Mouse (Mus musculus): ENCODE measurements around the gene Egr2. TPM values are rescaled to one million over a fixed set of nuclear protein-coding genes. Genes with fewer than 3 reads are reported as not detected.

Gene Egr2
- total RNA-seq (2021): 1 to 10 TPM in 1 of 2 experiments, under 1 TPM in 1; 0.63 to 1.6 TPM
- long read RNA-seq, experiment 1: 0 reads
- long read RNA-seq, experiment 2: 0 reads

DNA sequence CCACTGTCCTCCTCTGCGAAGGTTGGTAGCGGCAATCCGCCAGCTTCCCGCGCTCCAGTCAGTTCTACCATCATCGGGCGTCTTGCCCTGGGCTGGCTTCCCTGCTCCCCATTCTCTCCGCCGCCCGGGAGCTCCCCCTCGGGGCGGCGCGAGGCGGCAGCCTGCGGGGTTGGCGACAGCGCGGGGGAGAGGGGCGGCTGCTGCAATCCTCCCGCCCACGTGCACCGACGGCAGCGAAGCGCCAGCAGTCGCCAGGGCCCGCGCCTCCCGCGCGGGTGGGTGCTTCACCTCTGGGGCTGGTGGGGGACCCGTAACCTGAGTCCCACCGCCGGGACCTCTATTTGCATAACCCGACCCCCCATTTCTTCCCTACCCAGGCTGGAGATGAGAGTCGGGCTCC is at the start of gene Egr2:
Egr2 (plus strand) TSS at position 220 of the 400 bp plus-strand sequence.
- DNase-seq: peak; percentile 33 to 54

DNA sequence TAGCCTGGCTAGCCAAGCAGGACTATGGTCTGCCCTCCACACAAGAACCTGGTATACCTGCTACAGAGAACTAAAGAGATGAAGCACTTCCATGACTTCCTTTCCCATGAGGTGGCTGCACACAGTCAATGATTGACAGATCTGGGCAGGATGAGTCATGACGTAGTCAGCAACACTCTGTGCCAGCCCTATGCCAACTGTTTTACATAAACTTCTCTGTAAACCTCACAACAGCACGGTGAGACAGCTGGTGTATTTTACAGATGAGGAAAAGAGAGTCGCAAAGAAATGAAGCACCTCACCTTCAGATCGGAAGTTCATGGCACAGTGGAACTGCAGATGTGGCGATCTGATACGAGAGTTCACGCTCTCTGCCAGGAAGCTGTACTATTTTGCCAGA is 47.8 kb upstream of the Egr2 start:
- DNase-seq: peak; percentile 11 to 44

- DNase-seq: no peak
Measured at GRCm38 (mm10) chr10:67489836-67490235, 45.4 kb upstream of the Egr2 start.

DNA sequence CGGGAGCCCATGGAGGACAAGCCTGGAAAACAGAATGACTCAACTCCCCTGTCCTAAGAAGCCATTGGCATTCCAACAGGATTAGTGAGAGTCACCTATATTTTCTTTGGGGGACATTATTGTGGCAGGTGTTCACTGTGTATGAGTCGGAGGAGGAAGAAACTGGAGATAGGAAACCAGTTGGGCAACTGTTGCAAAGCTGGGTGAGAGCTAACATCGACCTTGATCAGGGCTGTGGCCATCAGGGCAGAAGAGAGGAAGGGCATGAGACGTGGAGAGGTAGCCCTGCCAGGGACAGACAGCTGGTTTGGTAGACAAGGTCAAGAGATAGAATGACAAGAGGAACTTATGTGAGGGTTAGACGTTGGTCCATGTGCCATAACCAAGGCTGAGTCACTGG is 44.6 kb upstream of the Egr2 start:
- DNase-seq: no peak

DNA sequence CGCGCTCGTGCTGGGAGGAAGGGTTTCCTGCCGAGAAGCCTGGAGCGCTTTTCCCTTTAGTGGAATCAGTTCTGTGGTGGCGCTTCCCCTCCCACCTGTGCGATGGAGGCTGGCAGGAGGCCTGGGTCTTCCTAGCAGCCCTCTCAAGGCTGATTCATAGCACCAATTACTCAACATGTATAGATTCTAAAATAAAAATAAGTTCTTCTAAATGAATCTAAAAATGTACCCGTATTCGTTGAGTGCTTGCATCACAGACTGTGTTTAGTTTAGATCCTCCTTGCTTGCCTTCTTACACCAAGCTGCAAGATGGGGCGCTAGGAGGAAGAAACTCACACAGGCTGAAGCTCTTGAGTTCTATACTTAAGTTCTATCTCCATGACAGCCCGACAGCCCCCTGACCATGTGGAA is 43.1 kb upstream of the Egr2 start:
- DNase-seq: no peak

GRCm38 (mm10) chr10:67493556-67493955 is 41.7 kb upstream of the Egr2 start:
- peak; percentile 18 to 46 for DNase-seq

- no peak for DNase-seq
Measured at GRCm38 (mm10) chr10:67497144-67497892, 38.0 kb upstream of the Egr2 start.

DNA sequence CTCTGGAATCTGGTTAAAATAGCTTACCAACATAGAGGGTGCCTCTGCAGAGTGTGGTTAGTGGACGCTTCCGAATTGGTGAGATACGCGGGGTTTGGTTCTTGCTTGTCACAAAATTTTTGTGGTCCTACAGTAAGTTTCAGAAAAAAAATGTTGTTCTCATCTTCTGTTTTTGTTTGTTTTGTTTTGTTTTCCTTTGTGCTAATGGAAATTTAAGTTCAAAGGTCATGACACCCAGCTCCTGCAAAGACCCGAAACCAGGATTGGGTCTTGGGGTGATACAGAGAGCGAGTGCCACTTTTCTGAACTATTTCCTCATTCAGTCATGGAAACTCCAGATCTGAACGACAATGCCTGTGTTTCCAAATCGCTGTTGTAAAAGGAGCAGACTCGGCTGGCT is 37.3 kb upstream of the Egr2 start:
- no peak for DNase-seq

- no peak for DNase-seq
Measured at GRCm38 (mm10) chr10:67503320-67503995, 31.8 kb upstream of the Egr2 start.

- no peak for DNase-seq
Measured at GRCm38 (mm10) chr10:67504046-67504445, 31.2 kb upstream of the Egr2 start.

- no peak for DNase-seq
Measured at GRCm38 (mm10) chr10:67505248-67505647, 30.0 kb upstream of the Egr2 start.

GRCm38 (mm10) chr10:67512211-67512610 is 23.1 kb upstream of the Egr2 start:
- no peak for DNase-seq

DNA sequence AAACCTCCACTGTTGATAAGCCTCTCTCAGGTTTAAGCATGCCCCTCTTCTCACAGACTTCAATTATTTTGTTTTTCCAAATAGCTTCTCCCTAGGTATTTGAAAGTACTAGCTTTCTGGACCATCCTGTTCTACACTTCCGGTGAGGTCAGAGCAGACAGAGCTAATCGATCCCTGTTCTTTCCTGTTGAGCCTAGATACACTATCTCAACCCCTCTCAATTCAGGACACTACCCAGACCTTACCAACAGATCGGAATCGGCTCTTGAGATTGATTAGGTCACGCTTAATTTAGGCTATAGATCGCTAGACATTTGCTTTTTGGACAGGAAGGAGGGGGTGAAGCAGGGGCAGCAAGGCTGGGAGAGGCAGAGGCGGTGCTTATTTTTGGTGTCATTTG is 22.4 kb upstream of the Egr2 start:
- DNase-seq: no peak

DNA sequence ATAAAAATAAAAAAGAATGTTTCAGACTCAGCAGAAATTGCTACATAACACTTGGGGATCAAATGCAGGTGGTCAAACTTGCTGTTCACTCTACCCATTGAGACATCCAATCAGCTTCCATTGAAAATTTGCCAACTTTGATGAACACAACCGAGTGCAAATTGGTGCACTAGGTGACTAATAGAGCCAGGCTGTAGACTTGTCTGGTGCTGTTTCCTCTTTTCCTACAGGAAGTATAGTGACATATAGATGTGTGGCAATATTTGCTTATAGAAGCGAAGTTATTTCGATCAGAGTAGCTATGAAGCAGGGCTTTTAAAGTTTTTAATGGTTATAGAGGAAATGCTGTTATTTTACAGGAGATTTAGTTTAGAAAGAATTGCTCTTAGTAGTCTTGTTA is 16.5 kb upstream of the Egr2 start:
- DNase-seq: no peak

- no peak for DNase-seq
Measured at GRCm38 (mm10) chr10:67524130-67524529, 11.1 kb upstream of the Egr2 start.

- no peak for DNase-seq
Measured at GRCm38 (mm10) chr10:67524694-67525093, 10.6 kb upstream of the Egr2 start.

- no peak for DNase-seq
Measured at GRCm38 (mm10) chr10:67526435-67526834, 8.8 kb upstream of the Egr2 start.

DNA sequence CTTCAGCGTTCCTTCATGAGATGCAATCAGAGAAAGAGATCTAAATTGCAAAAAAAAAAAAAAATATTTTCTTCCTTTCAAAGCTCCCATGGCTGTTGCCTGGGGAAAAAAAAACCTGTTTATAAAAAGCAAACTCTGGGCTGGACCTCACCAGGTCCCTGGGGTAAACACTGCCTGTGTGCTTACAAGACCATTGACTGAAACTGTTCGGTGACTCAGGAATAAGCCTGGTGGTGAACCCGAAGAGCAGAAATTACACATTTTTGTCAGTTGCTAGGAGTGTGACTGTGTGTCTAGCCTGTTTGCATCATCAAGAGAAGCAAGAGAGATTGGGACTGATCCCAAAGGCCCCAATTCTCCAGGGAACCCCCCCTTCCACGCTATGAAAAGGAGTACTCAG is 5.5 kb upstream of the Egr2 start:
- no peak for DNase-seq

DNA sequence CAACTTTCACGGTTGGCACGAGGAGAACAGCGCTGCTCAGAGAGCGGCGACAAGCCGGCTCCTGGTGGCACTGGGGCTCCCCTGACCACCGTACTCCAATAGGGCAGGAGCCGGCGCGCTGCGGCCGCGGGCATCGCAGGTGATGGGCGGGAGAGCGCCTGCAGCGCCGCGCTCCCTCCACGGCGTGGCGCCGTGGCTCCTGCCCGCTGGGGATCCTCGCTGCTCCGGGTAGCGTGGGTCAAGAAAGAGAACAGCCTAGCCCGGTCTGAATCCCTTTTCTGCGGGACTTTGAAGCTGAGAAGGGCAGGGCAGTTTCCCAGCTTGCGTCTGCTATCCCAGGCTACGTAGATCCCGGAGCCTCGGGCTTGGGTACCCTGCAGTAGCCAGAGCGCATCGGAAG is 697 bp downstream of the Egr2 start:
- peak; percentile 86 to 90 for DNase-seq

GRCm38 (mm10) chr10:67536621-67537141 is 1.4 kb downstream of the Egr2 start:
- peak; percentile 31 to 52 for DNase-seq

DNA sequence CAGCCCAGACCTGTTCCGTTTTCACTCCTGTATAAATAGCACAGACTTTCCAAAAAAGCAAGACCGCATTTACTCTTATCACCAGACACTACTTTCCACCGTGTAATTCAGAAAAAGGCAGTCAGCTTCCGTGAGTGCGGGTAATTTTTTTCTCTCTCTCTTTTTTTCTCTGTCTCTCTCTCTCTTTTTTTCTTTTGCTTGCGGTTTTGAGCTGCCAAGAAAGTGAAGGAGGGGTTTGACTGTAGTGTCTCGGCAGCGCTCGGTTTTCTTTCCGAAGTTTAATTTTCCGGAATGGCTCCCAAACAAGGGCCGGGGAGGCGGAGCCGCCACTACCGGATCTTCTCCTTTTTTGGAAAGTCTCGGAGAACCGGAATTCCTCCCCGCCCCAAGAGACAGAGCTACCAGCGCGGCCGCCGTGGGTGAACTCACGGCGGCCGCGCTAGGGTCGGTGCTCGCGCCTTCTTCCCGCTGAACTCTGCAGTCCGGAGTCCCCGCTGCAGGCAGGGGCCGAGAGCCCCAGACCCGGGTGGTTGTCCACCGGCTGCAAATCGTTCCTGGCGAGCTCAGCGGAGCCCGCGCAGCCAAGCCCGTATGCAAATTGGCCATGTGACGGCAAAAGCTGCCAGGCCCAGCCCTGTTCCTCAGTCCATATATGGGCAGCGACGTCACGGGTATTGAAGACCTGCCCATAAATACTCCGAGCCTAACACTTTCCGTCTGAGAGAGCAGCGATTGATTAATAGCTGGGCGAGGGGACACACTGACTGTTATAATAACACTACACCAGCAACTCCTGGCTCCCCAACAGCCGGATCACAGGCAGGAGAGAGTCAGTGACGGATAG is 2.1 kb downstream of the Egr2 start:
- peak; percentile 92 to 94 for DNase-seq

DNA sequence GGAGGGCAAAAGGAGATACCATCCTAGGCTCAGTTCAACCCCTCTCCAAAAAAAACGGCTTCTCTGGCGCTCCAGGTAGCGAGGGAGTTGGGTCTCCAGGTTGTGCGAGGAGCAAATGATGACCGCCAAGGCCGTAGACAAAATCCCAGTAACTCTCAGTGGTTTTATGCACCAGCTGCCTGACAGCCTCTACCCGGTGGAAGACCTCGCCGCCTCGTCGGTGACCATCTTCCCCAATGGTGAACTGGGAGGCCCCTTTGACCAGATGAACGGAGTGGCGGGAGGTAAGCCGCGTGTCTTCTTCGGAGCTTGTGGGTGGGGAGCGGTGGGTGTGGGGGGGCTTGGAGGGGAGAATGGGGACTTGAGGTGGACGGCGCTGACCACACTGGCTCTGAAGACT is 2.8 kb downstream of the Egr2 start:
- DNase-seq: peak in 1 of 2 experiments; percentile 3
